In genomic region chr8:48740147-48740881, GRCm38 (mm10) we compare ENCODE assay signal across 8 mouse cellular contexts.
DNase-seq lines count a peak whose midpoint lies in the region; ATAC-seq lines count a peak whose summit lies in the region.

No protein-coding gene starts in this region.

- no peak for ATAC-seq in kidney, embryonic 15.5 days (replicated peaks; ENCODE audit: low FRiP score)
- ATAC-seq in forebrain, embryonic 11.5 days (replicated peaks; ENCODE audit: low FRiP score), result 0 out of 2 replicates have a peak, but pooled peaks have one; percentile 54

- no peaks in the 10 kb centered on the region for H3K36me3 ChIP-seq in kidney, embryonic 15.5 days
- no peaks in the 10 kb centered on the region for H3K36me3 ChIP-seq in forebrain, embryonic 11.5 days (ENCODE audit: control insufficient read depth, insufficient read depth, low read length)

- 74% methylated on average over 23 of the region's 23 CpGs for WGBS in kidney, embryonic 15.5 days
- WGBS in forebrain, embryonic 11.5 days, result 60% methylated on average over 23 of the region's 23 CpGs

- no peak for DNase-seq in kidney, postnatal 10 days
- no peak for DNase-seq in forebrain, embryonic 11.5 days (ENCODE audit: low spot score)
- peak; percentile 9 to 30 for DNase-seq in layer of hippocampus, postnatal 25 days (ENCODE audit: extremely low spot score in 1 of 2, low spot score in 1 of 2)
- peak; percentile 27 for DNase-seq in right cerebral cortex, adult 18-20 months
- no peak for DNase-seq in gastrocnemius, postnatal 14 days
- DNase-seq in embryo, embryonic 10.5 days (ENCODE audit: low spot score), result no peak
- no peak for DNase-seq in gastrocnemius, adult 18-20 months (ENCODE audit: low spot score)

- peaks cover 8% of the 10 kb centered on the region for H3K4me1 ChIP-seq in kidney, embryonic 15.5 days
- H3K4me1 ChIP-seq in forebrain, embryonic 11.5 days (replicated peaks; ENCODE audit: control insufficient read depth, insufficient read depth, low read length), result peaks cover 2% of the 10 kb centered on the region; the same call in 1 of the 2 replicates

- peak overlapping the region; percentile 21; the same call in 1 of the 2 replicates for H3K4me2 ChIP-seq in kidney, embryonic 15.5 days
- H3K4me2 ChIP-seq in forebrain, embryonic 11.5 days (ENCODE audit: low read depth, low read length, severe bottlenecking), result peak overlapping the region; percentile 19; the same call in 1 of the 2 replicates

- no peak overlapping the region for H3K4me3 ChIP-seq in kidney, embryonic 15.5 days (replicated peaks)
- no peak overlapping the region for H3K4me3 ChIP-seq in forebrain, embryonic 11.5 days (ENCODE audit: low read depth, low read length)

- no peaks in the 10 kb centered on the region for H3K9me3 ChIP-seq in kidney, embryonic 15.5 days (replicated peaks)
- no peaks in the 10 kb centered on the region for H3K9me3 ChIP-seq in forebrain, embryonic 11.5 days (ENCODE audit: control insufficient read depth, low read length)

- H3K27me3 ChIP-seq in kidney, embryonic 15.5 days, result no peaks in the 10 kb centered on the region
- no peaks in the 10 kb centered on the region for H3K27me3 ChIP-seq in forebrain, embryonic 11.5 days (ENCODE audit: control insufficient read depth, insufficient read depth, low read length)

- no peak overlapping the region for H3K9ac ChIP-seq in kidney, embryonic 15.5 days
- no peak overlapping the region for H3K9ac ChIP-seq in forebrain, embryonic 11.5 days (ENCODE audit: low read length)

- intact Hi-C loops in gastrocnemius, postnatal 14 days (cut with DNase I; ENCODE audit: low total_unique reads), result no loop called here

- no peak overlapping the region for H3K27ac ChIP-seq in kidney, embryonic 15.5 days
- H3K27ac ChIP-seq in forebrain, embryonic 11.5 days (ENCODE audit: low read depth, low read length), result peak overlapping the region; percentile 33; the same call in 1 of the 2 replicates

Comparison
In these comparisons a context has a peak if more than half of its experiments do, and no peak if none do; other contexts are left out.
1. DNase-seq: peak in layer of hippocampus, postnatal 25 days (2 of 2) and right cerebral cortex, adult 18-20 months (single experiment); none in kidney, postnatal 10 days (single experiment), forebrain, embryonic 11.5 days (single experiment), gastrocnemius, postnatal 14 days (single experiment), embryo, embryonic 10.5 days (single experiment) and gastrocnemius, adult 18-20 months (single experiment).